Mouse (Mus musculus): ENCODE measurements around the gene Fosl2. TPM values are rescaled to one million over a fixed set of nuclear protein-coding genes. Genes with fewer than 3 reads are reported as not detected.

Fosl2 gene
- total RNA-seq, 1 experiment from 2014 or later: 512 TPM

DNA sequence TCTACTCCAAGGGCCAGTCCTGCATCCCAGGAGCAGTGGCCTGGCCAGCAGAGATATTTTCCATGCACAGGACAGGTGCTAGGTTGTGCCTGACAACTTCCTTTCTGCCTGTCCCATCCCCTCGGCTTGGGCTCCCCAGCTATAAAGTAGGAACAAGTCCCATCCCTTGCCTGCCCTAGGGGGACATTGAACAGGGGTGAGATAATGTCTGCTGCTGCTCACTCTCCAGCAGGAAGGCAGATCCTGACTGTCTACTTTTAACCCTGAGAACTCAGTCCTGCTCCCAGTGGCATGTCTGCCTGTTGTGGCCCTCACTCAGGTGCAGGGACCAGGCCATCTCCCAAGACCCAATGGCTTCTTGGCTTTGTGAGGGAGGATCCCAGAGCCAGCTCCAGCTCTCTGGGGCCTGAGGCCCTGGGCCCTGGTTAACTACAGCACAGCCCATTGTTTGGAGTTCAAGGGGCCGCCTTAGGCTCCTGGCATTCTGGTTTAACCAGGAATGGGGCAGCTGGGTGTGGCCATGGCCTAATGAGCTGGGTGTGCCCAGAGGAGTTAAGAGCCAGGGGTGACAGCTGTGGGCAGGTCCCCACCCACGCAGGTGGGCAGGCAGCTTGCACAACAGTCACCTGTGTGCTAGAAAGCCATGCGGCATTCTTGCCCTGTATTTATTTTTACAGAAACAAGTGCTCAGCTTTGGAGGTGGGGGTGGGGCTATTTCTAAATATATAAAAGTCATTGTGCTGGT, 47.5 kb downstream of the Fosl2 start:
- DNase-seq: no peak

GRCm38 (mm10) chr5:32187717-32188116, 52.1 kb downstream of the Fosl2 start:
- DNase-seq: no peak

GRCm38 (mm10) chr5:32191259-32191658, 55.7 kb downstream of the Fosl2 start:
- no peak for DNase-seq

DNA sequence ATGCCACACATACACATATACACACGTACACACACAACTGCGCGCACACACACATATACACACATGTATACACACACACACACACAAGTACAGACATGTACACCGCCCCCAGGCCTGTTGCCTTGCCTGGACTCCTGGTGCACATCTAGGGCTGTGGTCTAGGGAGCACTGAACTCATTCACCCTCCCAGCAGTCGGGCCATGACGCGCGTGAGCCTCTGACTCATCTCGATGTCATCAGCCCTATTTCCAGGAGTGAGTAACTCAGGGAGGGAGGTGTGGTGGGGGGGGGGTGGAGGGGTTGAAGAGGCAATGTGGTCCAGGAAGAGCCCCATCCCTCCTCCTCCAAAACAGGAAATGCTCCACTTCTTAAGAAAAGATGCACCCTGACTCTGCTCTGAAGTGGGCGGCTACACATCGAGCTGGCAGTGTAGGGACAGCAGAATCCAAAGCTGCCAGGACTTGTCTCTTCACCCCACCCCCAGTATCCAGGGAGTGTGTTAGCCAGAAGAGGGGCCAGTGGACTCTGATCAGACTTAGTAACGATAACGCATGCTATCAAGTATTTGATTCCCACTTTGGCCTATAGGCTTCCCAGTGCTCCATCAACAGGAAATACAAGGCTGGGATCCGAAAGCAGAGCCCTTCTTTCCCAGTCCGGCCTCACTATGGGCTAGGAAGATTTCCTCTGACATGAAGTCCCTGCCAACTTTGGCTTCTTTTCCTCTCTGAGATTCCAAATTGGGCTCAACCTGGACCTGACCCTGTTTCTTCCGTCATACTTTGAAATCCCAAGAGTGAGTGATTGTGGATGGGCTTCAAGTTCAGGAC, 56.6 kb downstream of the Fosl2 start:
- DNase-seq: peak; percentile 69

DNA sequence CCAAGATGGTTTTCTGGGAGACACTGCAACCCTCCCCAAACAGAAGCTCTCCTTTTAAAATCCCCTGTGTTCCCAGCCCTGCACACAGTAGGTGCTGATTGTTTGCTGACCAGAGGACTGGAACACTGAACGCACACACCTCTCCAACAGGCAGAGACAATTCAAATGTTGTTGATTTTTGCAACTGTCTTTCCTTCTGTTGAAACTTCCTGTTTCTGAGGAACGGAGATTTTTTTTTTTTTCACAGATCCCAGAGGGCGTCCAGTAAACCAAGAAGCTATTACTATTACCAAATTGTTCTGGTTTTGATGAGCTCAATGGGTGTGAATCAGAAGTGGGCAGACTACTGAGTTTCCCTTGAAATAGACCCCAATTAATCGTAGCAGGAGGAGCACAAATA, 58.6 kb downstream of the Fosl2 start:
- DNase-seq: no peak

DNA sequence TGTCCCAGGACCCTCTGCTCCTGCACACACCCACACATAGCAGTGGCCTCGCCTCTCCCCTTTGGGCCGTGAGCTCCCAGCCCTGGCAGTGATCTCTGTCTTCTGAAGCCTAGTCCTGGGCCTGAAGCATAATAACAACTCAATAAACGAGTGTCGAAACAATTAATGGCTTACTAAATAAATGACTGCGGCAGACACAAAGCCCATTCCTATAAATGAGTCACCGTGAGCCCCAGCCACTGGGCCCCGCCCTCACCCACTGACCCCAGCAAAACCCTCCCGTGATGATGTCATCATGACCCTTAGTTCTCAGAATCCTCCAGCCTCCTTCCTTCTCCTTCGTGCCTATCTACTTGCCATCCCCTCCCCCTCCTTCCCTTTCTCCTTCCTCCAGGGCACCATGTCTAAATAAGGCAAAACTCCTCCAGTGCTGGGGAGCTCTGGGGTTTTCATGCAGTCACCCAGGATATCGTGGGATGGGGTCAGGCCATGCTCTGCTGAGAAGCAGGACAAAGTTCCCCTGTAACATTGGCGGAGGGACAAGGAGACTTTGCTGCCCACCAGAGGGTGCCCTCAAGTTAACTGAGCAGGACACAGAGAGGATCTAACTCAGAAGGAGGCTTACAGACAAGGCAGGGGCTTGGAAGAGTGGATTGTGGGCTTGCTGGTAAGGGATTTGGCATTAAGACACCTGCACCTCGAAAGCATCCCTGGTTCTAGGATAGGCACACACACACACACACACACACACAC, 60.4 kb downstream of the Fosl2 start:
- DNase-seq: no peak

- peak; percentile 93 for DNase-seq
Observed at GRCm38 (mm10) chr5:32197698-32198097, 62.1 kb downstream of the Fosl2 start.

DNA sequence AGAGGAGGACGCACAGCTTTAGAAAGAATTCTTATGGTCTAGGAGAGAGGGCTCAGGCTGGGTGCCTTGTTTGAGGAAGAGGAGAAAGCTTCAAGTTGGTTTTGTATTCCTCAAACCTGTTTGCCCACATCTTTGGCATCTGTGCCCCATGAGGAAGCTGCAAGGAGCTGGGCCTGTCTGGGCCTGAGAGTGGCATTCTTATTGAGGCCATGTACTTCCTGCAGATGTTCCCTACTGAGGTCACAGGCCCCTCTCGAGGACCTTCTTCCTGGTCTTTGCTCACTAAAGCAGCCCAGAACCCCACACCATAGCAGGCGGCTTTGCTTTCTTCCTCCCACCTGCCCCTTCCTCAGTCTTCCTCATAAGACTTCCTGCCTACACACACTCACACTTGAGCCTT, 63.5 kb downstream of the Fosl2 start:
- DNase-seq: no peak

DNA sequence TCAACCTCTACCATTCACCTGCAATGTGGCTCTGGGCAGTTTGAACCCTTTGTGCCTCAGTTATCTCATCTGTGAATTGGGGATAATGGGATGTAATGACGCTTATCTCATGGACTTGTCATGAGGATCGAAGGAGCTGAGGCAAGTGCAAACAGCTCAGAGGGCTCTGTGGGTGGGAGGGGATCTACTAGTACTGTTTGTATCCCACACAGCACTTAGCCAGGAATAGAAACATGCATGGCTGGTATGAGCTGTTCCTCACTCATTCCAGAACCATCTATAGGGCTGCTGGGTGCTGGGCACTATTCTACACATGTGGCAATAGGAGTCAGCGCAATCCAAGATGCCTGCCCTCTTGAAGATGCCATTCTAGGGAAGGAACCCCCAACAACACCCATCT, 64.0 kb downstream of the Fosl2 start:
- no peak for DNase-seq

DNA sequence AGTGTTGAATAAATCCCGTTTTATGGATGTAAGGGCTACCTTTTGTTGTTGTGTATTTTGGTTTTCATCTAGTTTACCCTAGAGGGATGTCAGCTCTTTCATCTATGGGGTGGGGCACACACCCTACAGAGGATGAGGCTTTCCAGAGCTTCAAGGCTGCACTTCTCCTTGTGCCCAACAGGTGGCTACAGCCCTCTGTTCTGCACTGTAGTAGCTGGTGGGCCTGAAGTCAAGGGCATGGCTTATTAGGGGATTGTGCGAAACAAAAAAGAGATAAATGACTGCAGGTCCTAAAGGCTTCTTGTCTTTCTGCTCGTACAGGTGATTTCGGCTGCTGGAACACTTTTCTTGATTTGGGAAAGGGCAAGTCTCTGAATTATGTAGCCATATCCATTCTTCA, 69.1 kb downstream of the Fosl2 start:
- no peak for DNase-seq

- no peak for DNase-seq
Observed at GRCm38 (mm10) chr5:32206726-32207125, 71.1 kb downstream of the Fosl2 start.

Other genes with a start within 250 kb of the Fosl2 start
- gene Plb1, start 96.9 kb downstream of the Fosl2 start, total RNA-seq (2021): not detected in 2 replicates